Mouse (Mus musculus): ENCODE measurements around the gene Clec4b1. TPM values are rescaled to one million over a fixed set of nuclear protein-coding genes. Genes with fewer than 3 reads are reported as not detected.

Clec4b1 gene
- polyA plus RNA-seq (2015; fragmentation: Nextera tagmentation; extraction: Ambion mirVana): not detected in 2 replicates

DNA sequence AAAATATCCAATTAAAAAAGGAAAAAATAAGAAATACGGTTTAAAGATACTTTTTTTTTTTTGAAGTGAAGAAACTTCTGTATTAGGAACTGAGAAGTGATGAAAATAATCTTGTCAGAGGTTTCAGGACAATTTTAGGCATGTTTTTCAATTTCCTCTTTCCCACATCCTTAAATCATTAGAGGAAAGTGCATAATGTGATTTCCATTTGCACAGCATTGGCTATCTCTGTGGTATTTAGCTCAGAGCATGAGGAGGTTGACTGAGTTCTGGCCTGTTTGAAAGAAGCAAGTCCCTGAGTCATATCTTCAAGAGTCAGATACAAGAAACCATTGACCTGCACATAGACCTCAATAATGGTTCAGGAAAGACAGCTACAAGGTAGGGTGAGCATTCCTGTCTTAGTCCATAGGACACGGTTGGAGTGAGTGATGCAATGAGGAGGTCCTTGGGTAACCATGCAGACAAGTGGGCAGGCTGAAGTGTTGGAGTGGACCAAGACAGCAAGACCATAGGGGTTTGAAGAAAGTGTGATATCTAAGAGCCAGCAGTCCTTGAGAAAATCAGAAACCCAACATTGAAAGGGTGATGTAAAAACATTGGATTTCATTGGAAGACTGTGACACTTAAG, at the start of gene Clec4b1:
Gene Clec4b1, plus strand, starts transcription at position 221 of the 631 bp plus-strand sequence.

DNA sequence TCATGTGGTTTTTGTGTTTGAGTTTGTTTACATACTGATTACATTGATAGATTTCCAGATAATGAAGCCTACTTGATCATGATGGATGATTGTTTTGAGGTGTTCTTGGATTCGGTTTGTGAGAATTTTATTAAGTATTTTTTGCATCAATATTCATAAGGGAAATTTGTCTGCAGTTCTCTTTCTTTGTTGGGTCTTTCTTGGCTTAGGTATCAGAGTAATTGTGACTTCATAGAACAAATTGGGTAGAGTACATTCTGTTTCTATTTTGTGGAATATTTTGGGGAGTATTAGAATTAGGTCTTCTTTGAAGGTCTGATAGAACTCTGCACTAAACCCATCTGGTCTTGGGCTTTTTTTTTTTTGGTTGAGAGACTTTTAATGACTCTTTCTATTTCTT, 56.4 kb downstream of the Clec4b1 start, which contains the start of gene Clec4a2:
Gene Clec4a2, plus strand, starts transcription at position 301 of the 400 bp plus-strand sequence.

Other genes with a start within 250 kb of the Clec4b1 start
- gene Slc2a3, start 248.3 kb upstream of the Clec4b1 start, polyA plus RNA-seq (2015; fragmentation: Nextera tagmentation; extraction: Ambion mirVana): 4.4 and 5.1 TPM in 2 replicates
- 5.3 TPM in 2 replicates for gene Foxj2, start 230.0 kb upstream of the Clec4b1 start, polyA plus RNA-seq (2015; fragmentation: Nextera tagmentation; extraction: Ambion mirVana)
- 5.4 and 16.3 TPM in 2 replicates for gene C3ar1, start 193.8 kb upstream of the Clec4b1 start, polyA plus RNA-seq (2015; fragmentation: Nextera tagmentation; extraction: Ambion mirVana)
- gene Necap1, start 175.5 kb upstream of the Clec4b1 start, polyA plus RNA-seq (2015; fragmentation: Nextera tagmentation; extraction: Ambion mirVana): 31.6 and 39.2 TPM in 2 replicates
- gene Clec4a1, start 128.1 kb upstream of the Clec4b1 start, polyA plus RNA-seq (2015; fragmentation: Nextera tagmentation; extraction: Ambion mirVana): 5.9 TPM in 2 replicates
- gene Clec4a3, start 97.4 kb upstream of the Clec4b1 start, polyA plus RNA-seq (2015; fragmentation: Nextera tagmentation; extraction: Ambion mirVana): 4.7 TPM in 2 replicates
- gene Clec4a4, start 59.6 kb upstream of the Clec4b1 start, polyA plus RNA-seq (2015; fragmentation: Nextera tagmentation; extraction: Ambion mirVana): not detected in 2 replicates
- 7.9 and 11.4 TPM in 2 replicates for gene Clec4a2, start 56.5 kb downstream of the Clec4b1 start, polyA plus RNA-seq (2015; fragmentation: Nextera tagmentation; extraction: Ambion mirVana)
- gene Clec4b2, start 122.9 kb downstream of the Clec4b1 start, polyA plus RNA-seq (2015; fragmentation: Nextera tagmentation; extraction: Ambion mirVana): not detected in 2 replicates
- gene Clec4n, start 179.9 kb downstream of the Clec4b1 start, polyA plus RNA-seq (2015; fragmentation: Nextera tagmentation; extraction: Ambion mirVana): 6.8 and 11.6 TPM in 2 replicates
- gene Clec4d, start 212.1 kb downstream of the Clec4b1 start, polyA plus RNA-seq (2015; fragmentation: Nextera tagmentation; extraction: Ambion mirVana): 3.4 and 20.4 TPM in 2 replicates
- gene Clec4e, start 239.9 kb downstream of the Clec4b1 start, polyA plus RNA-seq (2015; fragmentation: Nextera tagmentation; extraction: Ambion mirVana): 0.33 and 1.2 TPM in 2 replicates